Mouse (Mus musculus) neural tube, embryonic 14.5 days (tissue): Measurements from ENCODE around the gene Miga1. TPM values are rescaled to one million over a fixed set of nuclear protein-coding genes. Genes with fewer than 3 reads are reported as not detected.
"Not testable (repeated sequence)": the region's sequence is repeated elsewhere in the genome, so short reads cannot be mapped to it uniquely, and the experiment has no call there.

Source experiments
- ATAC-seq: fragments of 200-750 bp; cut with Nextera tagmentation; 2 replicates; pipeline ENCODE4 v1.8.0; 2017; ENCODE audit warnings: low read depth, mild to moderate bottlenecking, moderate TSS enrichment, moderate library complexity
- H3K27ac ChIP-seq: fragments of 300-500 bp; sonication (generic); 2 replicates; pipeline ENCODE4 v1.5.1; 2014; ENCODE audit warnings: low read depth, mild to moderate bottlenecking, control low read depth, low read length, moderate library complexity, mixed read lengths
- H3K27me3 ChIP-seq: fragments of 300-500 bp; sonication (generic); 2 replicates; pipeline ENCODE4 v1.6.1; 2014; ENCODE audit warnings: low read length; ENCODE audit not compliant: control insufficient read depth, insufficient read depth
- H3K36me3 ChIP-seq: fragments of 300-500 bp; sonication (generic); 2 replicates; pipeline ENCODE4 v1.6.1; 2014; ENCODE audit warnings: low read length, mixed read lengths; ENCODE audit not compliant: control insufficient read depth, insufficient read depth
- H3K4me1 ChIP-seq: fragments of 300-500 bp; sonication (generic); 2 replicates; pipeline ENCODE4 v1.6.1; 2014; ENCODE audit warnings: low read length; ENCODE audit not compliant: control insufficient read depth, insufficient read depth
- H3K4me2 ChIP-seq: fragments of 300-500 bp; sonication (generic); 2 replicates; pipeline ENCODE4 v1.6.1; 2014; ENCODE audit warnings: mild to moderate bottlenecking, low read depth, low read length, control low read depth
- H3K4me3 ChIP-seq: fragments of 300-500 bp; sonication (generic); 2 replicates; pipeline ENCODE4 v1.5.1; 2014; ENCODE audit warnings: low read depth, low read length, control low read depth, mixed read lengths
- H3K9ac ChIP-seq: fragments of 300-500 bp; sonication (generic); replicated peaks from 2 replicates; pipeline ENCODE4 v1.6.1; 2014; ENCODE audit warnings: low read depth, mild to moderate bottlenecking, control low read depth, low read length, mixed read lengths
- H3K9me3 ChIP-seq: fragments of 300-500 bp; sonication (generic); 2 replicates; pipeline ENCODE4 v1.6.1; 2016; ENCODE audit warnings: low read length; ENCODE audit not compliant: control insufficient read depth
- WGBS: fragments of 180-500 bp; shearing (Covaris S2); extraction: QIAGEN DNeasy Blood & Tissue Kit; methylation state at CpG from one replicate; pipeline ENCODE4 v1.1.7; 2014; 5-methylcytosine and 5-hydroxymethylcytosine counted together
- polyA plus RNA-seq: library from polyadenylated mRNA; unstranded; fragments of >200 nt; fragmentation: Nextera tagmentation; extraction: Ambion mirVana; gene quantifications from 2 replicates; pipeline ENCODE4 v1.2.1, GENCODE M21; 2014

Miga1 gene
- polyA plus RNA-seq, 1 experiment from 2014 or later = 24.1 TPM

DNA sequence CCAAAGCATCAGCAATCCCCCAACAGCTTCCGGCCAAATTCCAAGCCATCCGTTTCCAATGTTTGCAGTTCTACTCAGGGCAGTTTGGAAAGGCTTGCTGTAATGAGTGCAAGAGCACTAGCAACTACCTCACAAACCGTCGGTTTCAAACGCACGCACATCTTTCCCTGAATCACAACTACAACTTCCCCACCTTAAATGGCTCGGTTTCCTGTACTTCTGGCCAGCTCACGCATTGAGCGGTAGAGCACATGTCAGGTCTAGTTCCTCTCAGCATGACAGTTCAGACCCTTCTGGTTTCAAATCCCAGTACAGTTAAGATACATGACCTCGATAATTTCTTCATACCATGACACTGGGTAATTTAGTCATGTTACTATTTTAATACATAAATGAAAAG, 6.6 kb downstream of the Miga1 start:
- no peak for ATAC-seq
- Histone ChIP-seq H3K27me3 (no peaks in the 10 kb centered on the region), H3K9ac (no peak overlapping the region), H3K4me3 (no peak overlapping the region), H3K36me3 (peaks cover 19% of the 10 kb centered on the region), H3K27ac (no peak overlapping the region), H3K9me3 (no peaks in the 10 kb centered on the region), H3K4me1 (no peaks in the 10 kb centered on the region), H3K4me2 (no peak overlapping the region)
- WGBS = 96% methylated on average over 10 of the region's 10 CpGs

DNA sequence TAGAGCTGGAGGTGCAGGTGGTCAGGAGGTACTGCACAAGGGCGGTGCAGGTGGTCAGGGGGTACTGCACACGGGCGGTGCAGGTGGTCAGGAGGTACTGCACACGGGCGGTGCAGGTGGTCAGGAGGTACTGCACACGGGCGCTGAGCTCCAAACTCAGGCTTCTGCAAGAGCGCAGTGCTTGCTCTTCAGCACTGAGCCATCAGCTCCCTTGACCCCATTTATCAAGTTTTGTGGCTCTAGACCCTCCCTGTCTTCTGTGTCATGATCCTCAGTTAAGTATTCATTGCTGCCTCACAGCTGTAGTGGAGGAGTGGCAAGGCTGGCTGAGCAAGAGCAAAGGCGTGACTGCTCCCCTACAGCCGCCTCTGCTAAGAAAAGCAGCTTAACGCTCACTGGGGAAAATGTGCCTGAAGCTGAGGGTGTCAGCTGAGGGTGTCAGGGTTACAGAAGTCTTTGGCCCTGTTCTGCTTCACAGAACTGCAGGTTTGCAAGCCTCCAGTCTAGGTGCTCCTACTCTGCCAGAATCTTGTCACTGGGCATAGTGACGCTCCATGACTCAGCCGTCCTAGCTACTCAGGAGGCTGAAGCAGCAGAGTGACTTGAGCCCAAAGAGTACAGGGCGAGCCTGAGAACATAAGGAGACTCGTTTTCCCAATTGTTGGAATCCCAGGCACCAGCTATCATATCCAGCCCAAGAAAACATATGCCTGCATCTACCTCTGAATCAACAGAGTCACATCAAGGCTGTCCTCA, 7.5 kb downstream of the Miga1 start:
- H3K9ac ChIP-seq = no peak overlapping the region
- no peaks in the 10 kb centered on the region for H3K9me3 ChIP-seq
- H3K27me3 ChIP-seq = no peaks in the 10 kb centered on the region
- no peaks in the 10 kb centered on the region for H3K4me1 ChIP-seq
- 92% methylated on average over 15 of the region's 15 CpGs for WGBS
- no peak overlapping the region for H3K27ac ChIP-seq
- H3K36me3 ChIP-seq = peaks cover 19% of the 10 kb centered on the region
- no peak overlapping the region for H3K4me2 ChIP-seq
- ATAC-seq = no peak
- H3K4me3 ChIP-seq = no peak overlapping the region

GRCm38 (mm10) chr3:152332104-152332503, 8.1 kb downstream of the Miga1 start:
- H3K4me3 ChIP-seq = no peak overlapping the region
- no peak for ATAC-seq
- H3K36me3 ChIP-seq = peaks cover 15% of the 10 kb centered on the region
- no peak overlapping the region for H3K9ac ChIP-seq
- 97% methylated on average over 5 of the region's 6 CpGs for WGBS
- H3K9me3 ChIP-seq = no peaks in the 10 kb centered on the region
- no peak overlapping the region for H3K4me2 ChIP-seq
- H3K27ac ChIP-seq = no peak overlapping the region
- H3K27me3 ChIP-seq = no peaks in the 10 kb centered on the region
- H3K4me1 ChIP-seq = no peaks in the 10 kb centered on the region

- Histone ChIP-seq H3K4me3 (no peak overlapping the region), H3K9ac (no peak overlapping the region), H3K27me3 (no peaks in the 10 kb centered on the region), H3K36me3 (peaks cover 6% of the 10 kb centered on the region), H3K4me2 (no peak overlapping the region), H3K4me1 (no peaks in the 10 kb centered on the region), H3K9me3 (no peaks in the 10 kb centered on the region), H3K27ac (no peak overlapping the region)
- 93% methylated on average over 8 of the region's 8 CpGs for WGBS
- ATAC-seq = no peak
These were observed 18.3 kb downstream of the Miga1 start for GRCm38 (mm10) chr3:152321765-152322547.

- WGBS = 94% methylated on average over 10 of the region's 10 CpGs
- Histone ChIP-seq H3K4me1 (no peaks in the 10 kb centered on the region), H3K27me3 (no peaks in the 10 kb centered on the region), H3K4me3 (no peak overlapping the region), H3K4me2 (no peak overlapping the region), H3K36me3 (peaks cover 6% of the 10 kb centered on the region), H3K9ac (no peak overlapping the region), H3K9me3 (no peaks in the 10 kb centered on the region), H3K27ac (no peak overlapping the region)
- no peak for ATAC-seq
These were observed 19.1 kb downstream of the Miga1 start for GRCm38 (mm10) chr3:152320972-152321645.

DNA sequence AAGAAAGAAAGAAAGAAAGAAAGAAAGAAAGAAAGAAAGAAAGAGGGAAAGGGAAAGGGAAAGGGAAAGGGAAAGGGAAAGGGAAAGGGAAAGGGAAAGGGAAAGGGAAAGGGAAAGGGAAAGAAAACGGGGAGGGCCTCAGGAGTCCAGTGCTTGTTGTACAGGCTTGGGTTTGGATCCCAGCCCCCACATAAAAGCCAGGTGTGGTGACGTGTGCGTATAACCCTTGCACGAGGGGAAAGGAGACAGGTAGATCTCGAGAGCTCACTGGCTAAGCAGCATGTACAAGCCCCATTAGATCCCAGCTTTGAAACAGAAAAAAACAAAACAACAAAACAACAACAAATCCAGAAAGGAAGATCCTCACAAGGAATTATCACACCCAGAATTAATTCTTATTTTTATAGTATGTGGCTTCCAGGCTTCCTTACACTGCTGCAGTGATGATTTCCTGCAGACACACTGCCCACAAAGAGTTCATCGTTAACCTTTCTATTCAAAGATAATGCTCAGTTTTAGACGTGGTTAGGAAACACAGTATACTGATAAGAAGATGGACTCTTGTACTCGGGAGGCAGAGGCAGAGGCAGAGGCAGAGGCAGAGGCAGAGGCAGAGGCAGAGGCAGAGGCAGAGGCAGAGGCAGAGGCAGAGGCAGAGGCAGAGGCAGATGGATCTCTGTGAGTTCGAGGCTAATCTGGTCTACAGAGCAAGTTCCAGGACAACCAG, 23.6 kb downstream of the Miga1 start:
- not testable (repeated sequence) for H3K9ac ChIP-seq, H3K27me3 ChIP-seq, H3K4me1 ChIP-seq, H3K27ac ChIP-seq, ATAC-seq, H3K4me3 ChIP-seq, H3K9me3 ChIP-seq, H3K4me2 ChIP-seq
- peaks cover 14% of the 10 kb centered on the region for H3K36me3 ChIP-seq
- 90% methylated on average over 9 of the region's 9 CpGs for WGBS

GRCm38 (mm10) chr3:152315613-152316012, 24.6 kb downstream of the Miga1 start:
- Histone ChIP-seq H3K27ac (no peak overlapping the region), H3K4me2 (no peak overlapping the region), H3K27me3 (no peaks in the 10 kb centered on the region), H3K4me3 (no peak overlapping the region), H3K4me1 (no peaks in the 10 kb centered on the region), H3K36me3 (peaks cover 10% of the 10 kb centered on the region), H3K9ac (no peak overlapping the region), H3K9me3 (no peaks in the 10 kb centered on the region)
- ATAC-seq = peak; percentile 81; the same call in 1 of the 2 replicates
- 11% methylated on average over 7 of the region's 7 CpGs for WGBS

GRCm38 (mm10) chr3:152314666-152315065, 25.5 kb downstream of the Miga1 start:
- 78% methylated on average over 14 of the region's 14 CpGs for WGBS
- ATAC-seq, H3K27ac ChIP-seq, H3K4me1 ChIP-seq, H3K9me3 ChIP-seq, H3K9ac ChIP-seq, H3K4me3 ChIP-seq, H3K27me3 ChIP-seq, H3K4me2 ChIP-seq, H3K36me3 ChIP-seq: not testable (repeated sequence)
